Mouse (Mus musculus): ENCODE results near the gene Plch2.

Gene Plch2

DNA sequence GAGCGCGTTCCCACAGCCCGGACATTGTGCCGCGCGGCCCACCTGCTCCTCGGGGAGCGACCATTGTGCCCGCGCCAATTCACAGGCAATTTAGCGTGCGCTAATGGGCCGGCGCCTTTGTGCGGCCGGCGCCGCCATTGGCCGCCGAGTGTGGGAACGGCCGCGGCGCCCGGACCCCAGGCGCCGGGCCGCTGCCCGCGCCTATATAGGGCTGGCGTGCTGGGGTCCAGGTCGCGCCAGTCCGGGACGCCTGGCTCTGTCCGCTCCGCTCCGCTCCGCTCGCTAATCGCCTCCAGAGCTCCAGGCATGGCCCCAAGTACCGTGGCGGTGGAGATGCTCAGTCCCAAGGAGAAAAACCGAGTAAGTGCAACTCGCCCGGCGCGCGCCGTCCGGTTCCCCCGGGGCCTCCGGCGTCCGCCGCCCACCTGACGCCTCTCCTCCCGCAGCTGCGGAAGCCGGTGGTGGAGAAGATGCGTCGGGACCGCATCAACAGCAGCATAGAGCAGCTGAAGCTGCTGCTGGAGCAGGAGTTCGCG lies 95.8 kb downstream of the Plch2 start, which contains the start of gene Hes5:
Gene Hes5, plus strand, starts transcription at position 234 of the 536 bp plus-strand sequence.
- DNase-seq (ENCODE audit: extremely low read depth, low read depth, low spot score) = no peak

GRCm38 (mm10) chr4:154960021-154960689 lies 96.4 kb downstream of the Plch2 start:
- DNase-seq (ENCODE audit: extremely low read depth, low read depth, low spot score) = no peak

GRCm38 (mm10) chr4:154958621-154959020 lies 98.0 kb downstream of the Plch2 start:
- DNase-seq (ENCODE audit: extremely low read depth, low read depth, low spot score) = no peak

DNA sequence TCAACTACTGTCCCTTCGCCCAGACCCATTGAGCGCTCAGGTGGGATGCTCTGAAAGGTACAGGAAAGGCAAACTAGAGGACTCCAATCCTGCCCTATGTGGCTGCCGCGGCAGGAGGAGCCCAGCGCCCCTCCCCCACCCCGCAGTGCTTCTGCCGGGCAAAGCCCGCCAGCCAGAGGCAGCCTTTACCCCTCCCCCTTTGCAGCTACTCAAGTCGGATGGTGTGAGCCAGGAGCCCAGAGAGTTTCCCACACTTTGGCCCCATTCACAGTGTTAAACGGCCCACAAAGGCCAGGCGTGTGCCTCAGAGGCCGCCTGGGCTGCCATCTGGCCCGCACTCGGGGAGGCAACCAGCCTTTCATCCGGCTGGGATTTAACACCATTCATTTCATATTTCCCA lies 98.4 kb downstream of the Plch2 start:
- DNase-seq (ENCODE audit: extremely low read depth, low read depth, low spot score) = no peak

DNA sequence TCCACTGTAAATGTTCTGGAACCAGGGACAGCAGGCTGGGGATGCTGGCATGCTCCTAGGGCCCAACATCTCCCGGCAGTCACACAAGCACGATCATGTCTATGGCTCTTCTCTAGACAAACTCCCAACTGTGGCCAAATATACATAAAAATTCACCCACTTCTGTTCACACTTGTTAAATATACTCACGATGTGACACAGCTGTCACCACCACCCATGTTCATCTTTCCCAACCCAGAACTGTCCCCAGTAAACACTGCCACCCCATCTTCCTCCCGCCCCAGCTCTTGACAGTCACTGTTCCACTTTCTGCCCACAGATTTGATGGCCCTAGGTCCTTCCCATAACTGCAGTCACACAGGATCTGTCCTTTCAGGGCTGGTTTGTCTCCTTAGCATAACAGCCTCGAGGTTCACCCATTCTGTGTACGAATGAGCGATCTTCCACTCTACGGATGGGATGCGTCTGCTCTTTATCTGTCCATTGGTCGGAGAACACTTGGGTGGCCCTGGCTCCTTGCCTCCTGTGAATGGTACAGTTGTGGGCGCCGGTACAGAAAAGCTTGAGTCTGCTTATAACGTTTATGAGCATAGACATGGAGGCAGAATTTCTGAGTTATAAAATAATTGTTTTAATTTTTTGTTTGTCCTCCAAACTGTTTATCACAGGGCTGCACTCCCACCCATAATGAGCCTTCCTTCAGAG lies 99.1 kb downstream of the Plch2 start:
- DNase-seq (ENCODE audit: extremely low read depth, low read depth, low spot score) = no peak

DNA sequence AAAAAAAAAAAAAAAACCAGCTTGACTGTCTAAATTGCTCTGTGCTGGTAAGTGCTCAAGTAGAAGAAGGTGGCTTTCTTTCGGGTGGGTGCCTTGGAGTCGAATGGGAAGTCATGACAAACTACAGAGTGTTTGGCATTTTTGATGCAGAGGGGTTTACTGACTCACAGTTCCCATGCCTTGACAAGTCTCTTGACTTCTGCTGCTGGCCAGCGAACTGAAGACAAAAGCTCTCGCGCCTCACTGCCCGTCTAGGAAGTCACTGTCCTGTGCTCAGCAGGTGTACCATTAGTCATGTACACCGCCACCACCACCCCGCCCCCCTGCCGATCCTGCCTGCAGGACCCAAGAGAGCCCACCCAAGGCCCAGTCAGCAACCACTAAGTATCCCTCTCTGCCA lies 100.0 kb downstream of the Plch2 start:
- no peak for DNase-seq (ENCODE audit: extremely low read depth, low read depth, low spot score)

- DNase-seq (ENCODE audit: extremely low read depth, low read depth, low spot score) = no peak
These were observed 103.9 kb downstream of the Plch2 start for GRCm38 (mm10) chr4:154952461-154953241.

GRCm38 (mm10) chr4:154949589-154949982 lies 107.0 kb downstream of the Plch2 start:
- DNase-seq (ENCODE audit: extremely low read depth, low read depth, low spot score) = no peak

- DNase-seq (ENCODE audit: extremely low read depth, low read depth, low spot score) = no peak
These were observed 107.5 kb downstream of the Plch2 start for GRCm38 (mm10) chr4:154948940-154949588.

DNA sequence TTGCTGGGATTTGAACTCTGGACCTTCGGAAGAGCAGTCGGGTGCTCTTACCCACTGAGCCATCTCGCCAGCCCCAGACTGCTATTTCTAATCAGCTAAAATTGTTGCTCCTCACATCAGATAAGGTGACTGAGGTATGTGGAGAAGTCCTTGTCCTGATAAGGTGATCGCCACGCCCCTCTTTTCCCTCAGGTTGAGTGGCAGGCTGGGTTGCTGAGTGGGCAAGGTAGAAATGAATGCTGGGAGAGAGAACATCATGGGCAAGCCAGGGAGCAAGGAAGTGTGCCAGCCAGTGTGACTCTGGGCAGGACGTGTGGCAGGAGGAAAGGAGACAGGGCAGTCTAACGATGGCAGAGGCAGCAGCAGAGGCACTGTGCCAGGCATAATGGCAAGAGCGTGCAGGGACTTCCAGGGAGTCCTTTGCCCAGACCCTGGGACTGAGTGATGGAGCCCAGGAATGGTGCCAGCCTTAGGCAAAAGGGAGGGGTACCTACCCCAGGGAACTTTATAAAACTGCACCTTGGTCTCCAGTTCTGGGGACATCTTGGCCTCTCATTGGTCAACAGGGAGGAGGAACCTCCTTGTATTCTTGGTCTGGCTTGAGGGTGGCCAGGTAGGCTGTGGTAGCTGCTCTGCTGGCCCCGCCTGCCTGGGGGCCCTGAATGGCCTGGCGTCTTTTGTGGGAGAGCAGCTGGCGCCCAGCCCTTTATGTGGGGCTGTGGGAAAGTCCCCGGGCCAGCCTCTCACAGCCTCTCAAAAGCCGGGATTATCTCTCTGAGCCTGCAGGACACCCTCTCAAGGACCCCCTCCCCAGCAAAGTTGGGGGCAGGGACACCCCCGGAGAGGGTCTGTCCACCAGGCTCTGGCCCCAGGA lies 108.3 kb downstream of the Plch2 start:
- DNase-seq (ENCODE audit: extremely low read depth, low read depth, low spot score) = no peak

DNA sequence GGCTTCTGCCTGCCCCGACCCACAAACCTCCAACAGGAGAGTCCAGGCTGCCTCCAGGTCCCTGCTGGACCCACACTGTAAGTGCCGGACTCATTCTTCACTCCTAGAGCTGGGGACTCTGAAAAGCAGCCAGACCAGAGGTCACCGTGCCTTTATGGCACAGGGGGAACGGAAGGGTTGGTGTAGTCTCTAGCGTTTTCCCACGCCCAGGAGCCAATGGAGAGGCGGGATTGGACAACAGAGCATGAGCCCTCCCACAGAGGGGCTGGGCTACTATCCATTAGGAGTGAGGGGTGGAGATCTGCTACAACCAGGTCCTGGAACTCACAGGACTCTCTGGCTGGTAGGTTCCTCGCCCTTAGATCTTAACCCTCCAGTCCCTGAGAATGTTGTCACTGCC lies 110.3 kb downstream of the Plch2 start:
- DNase-seq (ENCODE audit: extremely low read depth, low read depth, low spot score) = no peak

GRCm38 (mm10) chr4:154944121-154944590 lies 112.4 kb downstream of the Plch2 start:
- no peak for DNase-seq (ENCODE audit: extremely low read depth, low read depth, low spot score)

- no peak for DNase-seq (ENCODE audit: extremely low read depth, low read depth, low spot score)
These were observed 113.1 kb downstream of the Plch2 start for GRCm38 (mm10) chr4:154943323-154944039.

- no peak for DNase-seq (ENCODE audit: extremely low read depth, low read depth, low spot score)
These were observed 113.8 kb downstream of the Plch2 start for GRCm38 (mm10) chr4:154942632-154943322.

- DNase-seq (ENCODE audit: extremely low read depth, low read depth, low spot score) = no peak
These were observed 114.8 kb downstream of the Plch2 start for GRCm38 (mm10) chr4:154941831-154942230.

- no peak for DNase-seq (ENCODE audit: extremely low read depth, low read depth, low spot score)
These were observed 116.4 kb downstream of the Plch2 start for GRCm38 (mm10) chr4:154940156-154940555.

- DNase-seq (ENCODE audit: extremely low read depth, low read depth, low spot score) = no peak
These were observed 118.8 kb downstream of the Plch2 start for GRCm38 (mm10) chr4:154937746-154938145.

DNA sequence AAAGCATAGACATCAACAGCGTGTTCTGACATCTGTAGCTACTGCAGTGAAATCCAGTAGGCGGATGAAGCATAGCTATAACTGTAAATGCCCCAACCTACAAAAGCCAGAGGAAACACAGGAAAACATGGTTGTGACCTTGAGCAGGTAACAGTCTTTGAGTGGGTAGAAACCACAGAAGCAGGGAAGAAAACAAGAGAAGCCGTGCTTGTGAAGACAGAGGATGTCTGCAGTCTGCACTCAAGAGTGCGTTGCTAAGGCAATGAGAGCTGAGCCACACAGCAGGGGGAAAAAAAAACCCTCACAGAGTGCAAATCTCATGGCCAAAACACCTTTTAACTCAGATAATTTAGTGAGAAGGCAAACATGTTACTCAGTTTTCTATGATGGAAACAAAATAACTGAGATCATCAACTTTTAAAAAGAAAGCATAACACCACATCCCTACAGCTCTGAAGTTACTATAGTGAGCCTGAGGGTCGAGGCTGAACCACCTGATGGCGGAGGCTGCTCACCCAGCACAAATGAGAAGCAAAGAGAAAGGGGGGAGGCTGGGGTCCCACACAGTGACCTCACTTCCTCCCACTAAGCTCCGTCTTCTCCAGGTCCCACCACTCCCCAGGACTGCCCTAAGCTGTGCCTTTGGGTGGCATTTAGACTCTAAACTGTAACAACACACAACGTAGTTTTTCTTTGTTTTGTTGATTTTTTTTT lies 119.9 kb downstream of the Plch2 start:
- DNase-seq (ENCODE audit: extremely low read depth, low read depth, low spot score) = no peak
